Mouse (Mus musculus) left cerebral cortex, adult 6 months (tissue): ENCODE results near the gene Olfr231. TPM values are rescaled to one million over a fixed set of nuclear protein-coding genes. Genes with fewer than 3 reads are reported as not detected.

Experiments
- long read RNA-seq, 2 experiments: library from polyadenylated mRNA; unstranded; transcript quantifications; one replicate each; pipeline ENCODE4 v2.0.0; 2019 to 2020
- polyA plus RNA-seq: library from polyadenylated mRNA; unstranded; fragments of <200 nt; fragmentation: Nextera tagmentation; gene quantifications from 2 replicates; pipeline ENCODE4 v1.2.3, GENCODE M21; 2021

Gene Olfr231
- not detected in 2 replicates for polyA plus RNA-seq
- long read RNA-seq, experiment 1 = 0 reads
- long read RNA-seq, experiment 2 = 0 reads

GRCm38 (mm10) chr1:174121062-174121461 is at the start of gene Olfr231:
TSS of gene Olfr231 (minus strand) at chr1:174121162.

GRCm38 (mm10) chr1:174155333-174155732 is 34.4 kb upstream of the Olfr231 start, which contains the start of gene Olfr420:
TSS of gene Olfr420 (plus strand) at chr1:174155633.

GRCm38 (mm10) chr1:174131217-174131616 is 10.3 kb upstream of the Olfr231 start, which contains the start of gene Olfr424:
TSS of gene Olfr424 (plus strand) at chr1:174131517.

GRCm38 (mm10) chr1:174096591-174096990 is 24.4 kb downstream of the Olfr231 start, which contains the start of gene Olfr427:
TSS of gene Olfr427 (plus strand) at chr1:174096891.

GRCm38 (mm10) chr1:174084031-174084430 is 36.9 kb downstream of the Olfr231 start, which contains the start of gene Olfr429:
TSS of gene Olfr429 (plus strand) at chr1:174084331.

GRCm38 (mm10) chr1:174066305-174066704 is 54.7 kb downstream of the Olfr231 start, which contains the start of gene Olfr430:
TSS of gene Olfr430 (plus strand) at chr1:174066605.

Other genes with a start within 250 kb of the Olfr231 start
- gene Ifi211, start 208.1 kb downstream of the Olfr231 start, polyA plus RNA-seq = 0.11 and 0.26 TPM in 2 replicates
- 0.32 and 0.53 TPM in 2 replicates for gene Mndal, start 178.7 kb downstream of the Olfr231 start, polyA plus RNA-seq
- gene Ifi203, start 178.5 kb downstream of the Olfr231 start, polyA plus RNA-seq = 0.09 and 0.18 TPM in 2 replicates
- gene Ifi202b, start 138.4 kb downstream of the Olfr231 start, polyA plus RNA-seq = not detected in 2 replicates
- gene Ifi205, start 89.4 kb downstream of the Olfr231 start, polyA plus RNA-seq = not detected in 2 replicates
- gene Olfr433, start 80.5 kb downstream of the Olfr231 start, polyA plus RNA-seq = not detected in 2 replicates
- gene Olfr432, start 72.0 kb downstream of the Olfr231 start, polyA plus RNA-seq = not detected in 2 replicates
- gene Olfr430, start 54.6 kb downstream of the Olfr231 start, polyA plus RNA-seq = not detected in 2 replicates
- not detected in 2 replicates for gene Olfr429, start 36.8 kb downstream of the Olfr231 start, polyA plus RNA-seq
- gene Olfr427, start 24.3 kb downstream of the Olfr231 start, polyA plus RNA-seq = not detected in 2 replicates
- gene Olfr424, start 10.4 kb upstream of the Olfr231 start, polyA plus RNA-seq = not detected in 2 replicates
- gene Olfr420, start 34.5 kb upstream of the Olfr231 start, polyA plus RNA-seq = not detected in 2 replicates
- not detected in 2 replicates for gene Spta1, start 51.6 kb upstream of the Olfr231 start, polyA plus RNA-seq
- gene Olfr419, start 130.9 kb upstream of the Olfr231 start, polyA plus RNA-seq = not detected in 2 replicates
- not detected in 2 replicates for gene Mptx1, start 209.4 kb upstream of the Olfr231 start, polyA plus RNA-seq
- gene Olfr417, start 244.0 kb upstream of the Olfr231 start, polyA plus RNA-seq = not detected in 2 replicates